Mouse (Mus musculus): ENCODE results near the gene Gpatch2.

Gpatch2 gene

DNA sequence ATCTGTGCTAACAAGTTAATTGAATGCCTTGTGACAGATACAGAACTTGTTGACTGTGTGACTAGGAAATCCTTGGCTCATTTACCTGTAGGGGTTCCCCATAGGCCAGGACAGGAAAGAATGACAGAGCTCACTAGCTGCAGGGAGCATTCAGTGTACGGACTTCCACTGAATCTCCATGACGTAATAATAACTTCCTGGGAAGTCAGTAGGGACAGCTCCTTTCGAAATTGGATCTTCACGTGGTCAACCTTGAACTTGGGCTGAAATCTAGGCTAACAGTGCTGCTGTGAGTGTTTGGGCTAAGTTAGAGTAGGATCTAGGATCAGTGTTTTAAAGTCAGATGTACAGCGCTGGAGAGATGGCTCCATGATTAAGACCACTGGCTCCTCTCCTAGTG, 29.4 kb downstream of the Gpatch2 start:
- DNase-seq (ENCODE audit: low spot score), result no peak

- DNase-seq (ENCODE audit: low spot score), result no peak
These were observed 35.5 kb downstream of the Gpatch2 start for GRCm38 (mm10) chr1:187250741-187251262.

GRCm38 (mm10) chr1:187258756-187259155, 43.4 kb downstream of the Gpatch2 start:
- no peak for DNase-seq (ENCODE audit: low spot score)

DNA sequence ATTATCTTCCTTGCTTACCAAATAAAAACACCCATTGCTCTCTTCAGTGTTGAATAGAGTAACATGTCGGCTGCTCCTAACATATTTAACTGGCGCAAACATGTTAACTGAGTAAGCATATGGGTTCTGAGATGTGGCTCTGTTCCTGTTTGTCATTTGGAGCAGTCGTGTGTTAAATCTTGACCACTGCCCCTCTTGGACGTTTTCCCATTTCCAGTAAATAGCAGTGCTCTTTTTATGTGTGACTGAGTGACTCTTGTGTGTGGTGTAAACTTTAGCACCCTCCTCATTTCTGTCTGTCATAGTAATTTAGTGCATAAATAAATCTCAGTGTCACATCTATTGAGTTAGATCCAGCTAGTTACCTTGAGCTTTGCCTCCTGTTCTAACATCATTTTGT, 52.3 kb downstream of the Gpatch2 start:
- no peak for DNase-seq (ENCODE audit: low spot score)

DNA sequence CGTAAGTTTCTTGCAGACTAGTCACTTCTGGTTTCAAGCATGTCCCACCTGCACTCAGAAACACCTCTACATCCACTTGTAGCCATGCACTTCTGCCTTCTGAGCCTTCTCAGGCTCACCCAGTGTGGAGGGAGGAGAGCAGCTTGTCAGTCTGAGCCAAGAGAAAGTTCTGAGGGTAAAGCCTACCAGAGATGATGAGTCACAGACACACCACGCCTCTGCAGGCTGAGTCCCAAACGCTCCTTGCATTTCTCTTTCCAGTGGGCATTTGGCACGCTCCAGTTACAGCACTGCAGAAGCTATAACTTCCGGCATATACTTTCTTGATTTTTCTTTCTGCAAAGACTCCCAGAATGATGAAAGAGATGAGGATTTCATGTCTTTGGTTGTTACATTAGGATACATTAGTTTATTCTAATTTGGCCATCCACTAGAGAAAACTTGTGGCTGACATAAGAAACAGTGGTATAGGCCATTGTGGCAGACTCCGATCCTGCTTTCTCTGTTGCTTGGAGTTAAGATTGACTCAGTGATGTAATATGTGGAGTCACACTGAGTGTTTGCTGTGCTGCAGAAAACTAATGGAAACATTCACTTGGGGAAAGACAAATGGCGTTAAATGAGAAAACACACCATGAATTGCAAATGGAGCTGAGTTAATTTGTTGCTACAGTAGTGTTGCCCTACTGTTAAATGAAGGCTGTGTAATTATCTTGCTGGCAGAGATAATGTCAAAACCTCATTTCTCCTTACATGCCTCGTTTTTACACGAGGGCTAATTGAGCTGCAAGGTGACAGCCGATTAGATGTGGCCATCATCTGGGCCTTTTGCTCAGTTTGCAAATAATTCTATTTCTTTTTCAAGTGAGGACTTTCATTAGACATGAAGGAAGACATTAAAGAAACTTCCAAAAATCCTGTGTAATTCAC, 55.3 kb downstream of the Gpatch2 start:
- DNase-seq (ENCODE audit: low spot score), result no peak

GRCm38 (mm10) chr1:187277324-187277723, 62.0 kb downstream of the Gpatch2 start:
- DNase-seq (ENCODE audit: low spot score), result peak; percentile 24

- no peak for DNase-seq (ENCODE audit: low spot score)
These were observed 63.2 kb downstream of the Gpatch2 start for GRCm38 (mm10) chr1:187278472-187278871.

DNA sequence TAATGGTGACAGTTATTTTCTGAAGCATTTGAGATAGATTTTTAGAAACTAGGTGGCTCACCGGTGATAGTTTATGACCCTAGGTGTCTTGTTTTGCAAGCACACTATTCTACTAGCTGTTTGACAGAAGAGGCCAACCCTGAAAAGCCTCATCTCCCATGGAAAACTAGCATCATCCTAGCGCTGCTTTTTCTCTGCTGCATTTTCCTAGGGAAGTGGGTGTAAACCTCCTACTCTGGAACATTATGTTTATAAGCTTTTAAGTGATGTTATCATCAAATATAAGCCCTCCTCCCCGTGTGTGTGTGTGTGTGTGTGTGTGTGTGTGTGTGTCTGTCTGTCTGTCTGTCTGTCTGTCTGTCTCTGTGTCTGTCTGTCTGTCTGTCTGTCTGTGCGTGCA, 64.5 kb downstream of the Gpatch2 start:
- DNase-seq (ENCODE audit: low spot score), result no peak

- DNase-seq (ENCODE audit: low spot score), result no peak
These were observed 67.0 kb downstream of the Gpatch2 start for GRCm38 (mm10) chr1:187282321-187282720.

GRCm38 (mm10) chr1:187282804-187283203, 67.5 kb downstream of the Gpatch2 start:
- DNase-seq (ENCODE audit: low spot score), result no peak

- no peak for DNase-seq (ENCODE audit: low spot score)
These were observed 70.4 kb downstream of the Gpatch2 start for GRCm38 (mm10) chr1:187285735-187286134.

GRCm38 (mm10) chr1:187286411-187286810, 71.1 kb downstream of the Gpatch2 start:
- no peak for DNase-seq (ENCODE audit: low spot score)

- DNase-seq (ENCODE audit: low spot score), result no peak
These were observed 71.6 kb downstream of the Gpatch2 start for GRCm38 (mm10) chr1:187286924-187287323.

DNA sequence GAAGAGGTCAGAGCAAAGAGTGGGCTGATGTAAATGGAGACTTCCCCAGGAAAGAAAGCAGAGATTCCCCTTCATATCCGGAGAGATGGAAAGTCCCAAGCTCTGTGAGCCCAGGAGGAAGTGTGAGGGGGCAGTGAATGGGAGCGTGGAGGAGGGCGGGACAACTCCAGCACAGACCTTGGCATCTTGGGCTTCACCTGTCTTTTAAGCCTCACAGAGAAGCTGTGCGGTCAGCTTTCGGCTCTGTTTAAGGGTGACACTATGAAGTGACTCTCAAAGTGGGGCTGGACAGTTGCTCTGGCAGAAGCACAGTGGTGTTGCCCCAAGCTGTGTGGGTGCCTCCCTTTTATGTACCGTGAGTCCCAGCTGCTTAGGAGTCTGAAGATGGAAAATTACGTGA, 74.9 kb downstream of the Gpatch2 start:
- no peak for DNase-seq (ENCODE audit: low spot score)

DNA sequence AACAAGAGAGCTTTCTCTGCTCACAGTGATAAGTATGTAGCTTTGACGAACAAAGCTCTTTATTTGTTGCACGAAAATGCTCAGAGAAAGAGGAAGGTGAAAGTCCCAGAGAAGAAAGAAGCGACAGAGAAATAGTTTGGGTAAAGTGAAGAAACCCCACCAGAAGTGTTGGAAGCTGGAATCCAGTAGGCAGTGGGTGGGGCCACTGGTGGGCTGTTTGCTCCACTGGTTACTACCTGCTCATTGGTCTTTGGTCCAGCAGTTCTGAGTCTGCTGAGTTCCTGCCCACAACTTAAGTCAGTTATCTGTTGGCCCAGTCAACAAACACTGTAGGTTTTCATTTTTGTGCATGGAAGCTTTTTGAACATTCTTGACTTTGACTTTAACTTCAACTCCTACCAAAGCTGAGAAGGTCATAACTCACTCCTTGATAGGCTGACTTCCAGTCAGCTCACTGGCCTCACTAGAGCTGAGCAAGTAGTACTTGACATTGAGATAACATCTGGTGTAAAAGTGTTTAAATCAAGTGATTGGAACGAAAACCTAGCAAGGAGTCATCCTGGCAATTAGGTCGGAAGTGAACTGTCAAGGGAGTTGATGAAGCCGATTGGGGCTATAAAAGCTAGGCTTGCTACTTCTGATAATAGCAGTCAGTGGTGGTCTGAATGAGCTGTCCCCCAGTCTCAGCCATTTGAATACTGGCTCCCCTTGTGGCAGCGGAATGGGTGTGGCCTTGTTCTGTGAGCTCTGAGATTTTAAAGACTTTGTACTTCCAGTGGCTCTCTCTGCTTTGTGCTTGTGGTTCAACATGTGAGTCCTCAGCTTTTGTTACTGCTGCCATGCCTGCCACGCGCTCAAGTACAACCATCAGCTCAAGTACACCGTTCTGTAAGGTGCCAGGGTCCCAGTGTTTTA, 76.4 kb downstream of the Gpatch2 start:
- no peak for DNase-seq (ENCODE audit: low spot score)

GRCm38 (mm10) chr1:187292395-187292749, 77.1 kb downstream of the Gpatch2 start:
- DNase-seq (ENCODE audit: low spot score), result no peak

DNA sequence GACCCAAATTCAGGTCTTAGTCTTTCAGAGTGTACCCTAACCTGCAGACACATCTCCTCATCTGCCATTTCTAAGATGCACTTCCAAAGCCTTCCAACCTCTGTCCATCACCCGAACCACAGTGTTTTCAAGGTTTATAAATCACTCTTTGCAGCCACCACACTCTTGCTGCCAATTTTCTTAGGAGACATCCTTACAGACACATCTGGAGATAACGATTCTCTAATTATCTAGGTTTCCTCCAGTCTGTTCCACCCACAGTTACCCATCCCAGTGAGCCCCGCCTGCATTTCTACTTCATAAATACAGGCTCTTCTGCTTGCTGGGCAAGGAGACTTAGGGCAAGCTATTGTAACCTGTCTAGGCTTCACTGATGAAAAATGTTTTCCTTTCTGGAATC, 77.9 kb downstream of the Gpatch2 start:
- no peak for DNase-seq (ENCODE audit: low spot score)

GRCm38 (mm10) chr1:187294522-187294921, 79.2 kb downstream of the Gpatch2 start:
- no peak for DNase-seq (ENCODE audit: low spot score)

- no peak for DNase-seq (ENCODE audit: low spot score)
These were observed 79.8 kb downstream of the Gpatch2 start for GRCm38 (mm10) chr1:187295038-187295559.

DNA sequence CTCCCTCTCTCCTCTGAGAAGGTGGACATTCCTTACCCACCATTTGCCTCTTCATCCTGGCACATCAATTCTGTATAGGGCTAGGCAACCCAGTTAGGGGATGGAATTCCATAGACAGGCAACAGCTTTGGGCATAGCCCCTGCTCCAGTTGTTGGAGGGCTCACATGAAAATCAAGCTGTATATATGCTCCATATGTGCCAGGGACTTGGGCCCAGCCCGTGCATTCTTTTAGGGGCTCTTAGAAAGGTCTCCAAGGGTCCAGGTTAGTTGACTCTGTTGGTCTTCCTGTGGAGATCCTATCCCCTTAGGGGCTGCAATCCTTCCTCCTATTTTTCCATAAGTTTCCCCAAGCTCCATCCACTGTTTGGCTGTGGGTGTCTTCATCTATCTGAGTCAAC, 80.4 kb downstream of the Gpatch2 start:
- no peak for DNase-seq (ENCODE audit: low spot score)

DNA sequence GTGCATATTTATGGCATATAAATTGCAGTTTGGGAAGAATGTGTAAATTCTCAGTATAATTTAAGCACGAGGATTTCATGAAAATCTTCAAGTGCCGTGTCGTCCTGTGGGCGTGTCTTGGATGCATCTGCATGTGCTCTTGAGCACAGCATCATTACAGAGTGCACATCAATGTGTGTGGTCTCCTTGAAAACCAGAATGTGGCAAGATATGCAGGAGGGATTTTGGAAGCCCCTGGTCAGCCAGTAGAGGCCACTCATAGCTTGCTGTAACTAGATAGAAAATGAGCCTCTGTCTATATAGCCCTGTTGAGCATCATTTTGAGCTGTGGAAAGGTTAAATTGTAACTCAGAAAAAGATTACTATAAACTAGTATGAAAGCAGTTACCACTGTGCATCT, 83.9 kb downstream of the Gpatch2 start:
- no peak for DNase-seq (ENCODE audit: low spot score)

DNA sequence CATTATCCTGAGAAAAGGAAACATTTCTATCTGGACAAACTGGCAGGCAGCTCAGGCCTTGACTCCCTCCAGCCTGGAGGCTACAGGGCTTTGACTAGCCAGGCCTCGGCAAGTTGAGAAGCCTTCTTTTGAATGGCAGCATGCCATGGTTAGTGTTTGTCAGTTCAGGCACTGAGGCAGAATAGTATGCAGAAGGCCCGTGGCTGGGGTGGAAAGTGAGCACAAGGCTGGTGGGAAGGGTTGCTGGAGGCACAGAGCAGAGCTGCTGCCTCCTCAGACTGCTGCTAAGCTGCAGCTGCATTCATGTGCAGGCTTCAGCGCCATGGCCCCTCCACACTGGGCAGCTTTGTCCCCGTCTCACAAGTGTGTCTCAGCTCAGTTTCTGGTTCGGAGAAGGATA, 85.3 kb downstream of the Gpatch2 start:
- no peak for DNase-seq (ENCODE audit: low spot score)

Measured in ovary, adult 18-20 months (tissue).